Mouse (Mus musculus) small intestine, adult 2 months (tissue): ENCODE measurements at regions not wholly inside any gene's neighbourhood (a gene's known extent, or its start where the extent isn't known, plus 50 kb on each side); places are given as distances from the start of the nearest gene placed in this dataset.

Experiments used
- CTCF ChIP-seq: fragments of 200-500 bp; IDR thresholded peaks from 2 replicates; pipeline ENCODE4 v1.5.1; 2012; ENCODE audit warnings: low read depth, mild to moderate bottlenecking, control low read depth, inconsistent platforms, low read length, moderate library complexity, mixed read lengths; ENCODE audit not compliant: insufficient replicate concordance, insufficient read length; ENCODE audit errors: extremely low read depth
- POLR2A ChIP-seq: fragments of 200-500 bp; IDR thresholded peaks from 2 replicates; pipeline ENCODE4 v1.6.1; 2012; ENCODE audit warnings: low read depth, mild to moderate bottlenecking, control low read depth, inconsistent platforms, low read length, moderate library complexity

DNA sequence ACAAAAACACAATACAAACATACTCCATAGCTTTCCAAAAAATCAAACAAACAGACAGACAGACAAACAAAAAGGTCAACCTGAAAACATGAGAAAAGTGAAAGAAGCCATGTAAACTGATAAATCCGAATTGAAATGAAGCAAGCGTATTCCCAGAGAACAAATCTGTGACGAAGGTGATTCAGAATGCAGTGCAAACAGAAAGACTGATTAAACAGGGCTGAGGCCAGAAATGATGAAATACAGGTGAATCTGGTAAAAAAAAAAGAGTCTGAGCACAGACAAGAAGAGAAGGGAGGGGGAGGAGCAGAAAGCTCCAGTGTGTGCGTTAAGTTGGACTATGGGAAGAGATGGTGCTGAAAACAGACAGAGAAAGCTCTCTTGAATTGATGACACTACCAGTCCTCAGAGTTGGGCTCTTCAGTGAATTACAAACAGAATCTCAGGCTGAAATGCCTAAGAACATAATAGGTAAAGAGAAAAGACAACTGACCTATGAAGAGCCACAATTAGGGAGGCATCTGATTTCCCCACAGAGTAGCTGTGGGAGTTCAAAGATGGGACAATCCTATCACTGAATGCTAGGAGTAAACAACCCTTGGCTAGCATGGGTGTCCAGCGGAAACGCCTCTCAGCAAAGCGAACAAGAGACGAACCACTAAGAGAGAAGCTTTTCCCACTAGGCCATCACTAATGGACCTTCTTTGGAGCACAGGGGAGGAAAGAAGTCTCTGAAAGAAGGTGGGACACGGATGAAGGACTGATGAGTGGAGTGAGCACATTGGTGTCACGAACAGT, 140.3 kb upstream of the Runx1 start:
- TF ChIP-seq CTCF, result no peak
- TF ChIP-seq POLR2A, result no peak
